Mouse (Mus musculus): ENCODE measurements around the gene Kdm1b. TPM values are rescaled to one million over a fixed set of nuclear protein-coding genes. Genes with fewer than 3 reads are reported as not detected.

The Kdm1b gene
- polyA plus RNA-seq (2011; ENCODE audit: insufficient read length, low read depth, missing spikeins), result 11.3 and 12.1 TPM in 2 replicates

DNA sequence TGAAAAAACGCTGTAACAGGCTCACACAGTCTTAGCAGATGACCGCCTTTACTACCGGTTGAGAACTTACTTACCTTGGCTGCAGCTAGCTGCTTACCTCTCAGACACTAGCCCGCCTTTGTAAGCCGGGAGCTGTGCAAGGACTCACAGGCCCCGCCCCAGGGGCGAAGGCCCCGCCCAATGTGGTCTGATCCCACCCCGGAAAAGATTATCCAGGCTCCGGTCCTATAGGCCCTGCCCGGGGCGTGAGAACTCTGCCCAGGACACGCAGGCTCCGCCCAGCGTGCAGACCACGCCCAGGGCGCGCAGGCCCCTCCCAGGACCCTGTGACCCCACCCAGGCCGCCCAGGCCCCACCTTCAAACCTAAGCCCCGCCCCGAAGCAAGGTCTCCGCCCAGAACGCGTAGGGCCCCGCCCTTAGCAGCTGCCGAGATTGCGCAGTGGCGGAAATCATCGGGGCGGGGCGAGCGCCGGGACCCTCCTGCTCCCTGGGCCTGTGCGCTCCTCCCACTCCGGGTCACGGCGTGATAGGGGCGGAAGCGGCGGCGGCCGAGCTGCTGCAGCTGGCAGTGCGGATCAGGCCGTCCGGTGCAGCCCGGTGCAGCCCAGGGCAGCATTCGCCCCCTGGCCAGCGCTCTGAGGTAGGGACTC, at the start of gene Kdm1b:
Kdm1b (plus strand) TSS at position 470 of the 651 bp plus-strand sequence.
- no peak within 1 kb of the TSS for H3K27ac ChIP-seq (ENCODE audit: insufficient read depth, low read length)
- peak within 1 kb of the TSS; percentile 81 for H3K4me3 ChIP-seq (ENCODE audit: insufficient read depth, low read length)
- TF ChIP-seq POLR2A (IDR thresholded peaks at IDR 0.05; ENCODE audit: low read depth, low read length) (peak; percentile 94), CTCF (IDR thresholded peaks at IDR 0.05; ENCODE audit: borderline replicate concordance, insufficient read depth, low read length) (no peak)
- no peaks in the 10 kb centered on the region for H3K4me1 ChIP-seq (ENCODE audit: control insufficient read depth, insufficient read depth, low read length)

GRCm38 (mm10) chr13:46997355-46997754, 45.9 kb upstream of the Kdm1b start:
- H3K4me1 ChIP-seq (ENCODE audit: control insufficient read depth, insufficient read depth, low read length), result no peaks in the 10 kb centered on the region
- H3K4me3 ChIP-seq (ENCODE audit: insufficient read depth, low read length), result no peak overlapping the region
- TF ChIP-seq POLR2A (IDR thresholded peaks at IDR 0.05; ENCODE audit: low read depth, low read length) (no peak), CTCF (IDR thresholded peaks at IDR 0.05; ENCODE audit: borderline replicate concordance, insufficient read depth, low read length) (no peak)
- H3K27ac ChIP-seq (ENCODE audit: insufficient read depth, low read length), result no peak overlapping the region

DNA sequence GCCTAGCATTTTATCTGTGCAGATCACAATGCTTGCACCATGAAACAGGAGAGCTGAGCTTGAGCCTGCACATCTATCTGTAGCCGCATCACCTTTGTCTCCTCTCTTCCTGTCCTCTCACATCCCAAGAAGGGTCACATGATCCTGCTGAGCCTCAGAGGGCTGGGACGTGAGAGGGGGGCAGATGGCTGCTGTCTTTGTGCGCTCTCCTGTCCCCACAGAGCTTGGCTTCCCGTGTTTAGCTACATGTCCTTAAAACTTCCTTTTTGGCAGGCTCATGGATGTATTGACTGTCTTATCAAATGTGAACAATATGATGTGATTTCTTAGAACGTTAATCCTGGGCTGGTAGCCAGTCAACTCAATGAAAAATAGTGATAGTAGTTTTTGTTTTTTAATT, 43.8 kb upstream of the Kdm1b start:
- TF ChIP-seq POLR2A (IDR thresholded peaks at IDR 0.05; ENCODE audit: low read depth, low read length), result no peak
- TF ChIP-seq CTCF (IDR thresholded peaks at IDR 0.05; ENCODE audit: borderline replicate concordance, insufficient read depth, low read length), result no peak
- H3K4me1 ChIP-seq (ENCODE audit: control insufficient read depth, insufficient read depth, low read length), result no peaks in the 10 kb centered on the region
- no peak overlapping the region for H3K4me3 ChIP-seq (ENCODE audit: insufficient read depth, low read length)
- H3K27ac ChIP-seq (ENCODE audit: insufficient read depth, low read length), result no peak overlapping the region

DNA sequence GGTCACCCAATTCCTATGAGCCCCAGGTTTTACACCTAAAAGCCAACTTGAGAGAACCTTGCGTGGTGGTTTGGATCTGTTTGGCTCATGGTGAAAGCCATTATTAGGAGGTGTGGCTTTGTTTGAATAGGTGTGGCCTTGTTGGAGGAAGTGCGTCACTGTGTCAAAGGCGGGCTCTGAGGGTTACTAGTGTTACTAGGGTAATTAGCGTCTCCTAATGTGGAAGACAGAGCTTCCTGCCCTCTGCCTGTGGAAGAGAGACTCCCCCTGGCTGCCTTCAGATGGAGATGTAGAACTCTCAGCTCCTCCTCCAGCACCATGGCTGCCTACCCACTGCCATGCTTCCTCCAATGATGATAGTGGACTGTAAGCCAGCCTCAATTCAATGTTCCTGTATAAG, 41.7 kb upstream of the Kdm1b start:
- Histone ChIP-seq H3K4me1 (ENCODE audit: control insufficient read depth, insufficient read depth, low read length) (no peaks in the 10 kb centered on the region), H3K4me3 (ENCODE audit: insufficient read depth, low read length) (no peak overlapping the region), H3K27ac (ENCODE audit: insufficient read depth, low read length) (no peak overlapping the region)
- no peak for TF ChIP-seq POLR2A (IDR thresholded peaks at IDR 0.05; ENCODE audit: low read depth, low read length)

GRCm38 (mm10) chr13:47013740-47014139, 29.6 kb upstream of the Kdm1b start:
- no peak for TF ChIP-seq POLR2A (IDR thresholded peaks at IDR 0.05; ENCODE audit: low read depth, low read length)
- TF ChIP-seq CTCF (IDR thresholded peaks at IDR 0.05; ENCODE audit: borderline replicate concordance, insufficient read depth, low read length), result no peak
- Histone ChIP-seq H3K4me3 (ENCODE audit: insufficient read depth, low read length) (no peak overlapping the region), H3K4me1 (ENCODE audit: control insufficient read depth, insufficient read depth, low read length) (no peaks in the 10 kb centered on the region)

GRCm38 (mm10) chr13:47014334-47015194, 28.7 kb upstream of the Kdm1b start, which contains the start of gene Nhlrc1:
Gene Nhlrc1, minus strand, starts transcription at chr13:47014850.
- TF ChIP-seq POLR2A (IDR thresholded peaks at IDR 0.05; ENCODE audit: low read depth, low read length) (peak; percentile 73), CTCF (IDR thresholded peaks at IDR 0.05; ENCODE audit: borderline replicate concordance, insufficient read depth, low read length) (peak; percentile 100)
- Histone ChIP-seq H3K4me1 (ENCODE audit: control insufficient read depth, insufficient read depth, low read length) (no peaks in the 10 kb centered on the region), H3K27ac (ENCODE audit: insufficient read depth, low read length) (no peak within 1 kb of the TSS), H3K4me3 (ENCODE audit: insufficient read depth, low read length) (peak within 1 kb of the TSS; percentile 35)

More at GRCm38 (mm10) chr13:47013740-47014139, 29.6 kb upstream of the Kdm1b start:
- no peak overlapping the region for H3K27ac ChIP-seq (ENCODE audit: insufficient read depth, low read length)

- no peak for TF ChIP-seq POLR2A (IDR thresholded peaks at IDR 0.05; ENCODE audit: low read depth, low read length)
- no peak overlapping the region for H3K27ac ChIP-seq (ENCODE audit: insufficient read depth, low read length)
- no peaks in the 10 kb centered on the region for H3K4me1 ChIP-seq (ENCODE audit: control insufficient read depth, insufficient read depth, low read length)
- H3K4me3 ChIP-seq (ENCODE audit: insufficient read depth, low read length), result no peak overlapping the region; the same call in 1 of the 2 replicates
Measured at GRCm38 (mm10) chr13:47015195-47015501, 28.2 kb upstream of the Kdm1b start.

- no peak for TF ChIP-seq POLR2A (IDR thresholded peaks at IDR 0.05; ENCODE audit: low read depth, low read length)
- peak; percentile 94 for TF ChIP-seq CTCF (IDR thresholded peaks at IDR 0.05; ENCODE audit: borderline replicate concordance, insufficient read depth, low read length)
- Histone ChIP-seq H3K4me1 (ENCODE audit: control insufficient read depth, insufficient read depth, low read length) (no peaks in the 10 kb centered on the region), H3K4me3 (ENCODE audit: insufficient read depth, low read length) (no peak overlapping the region), H3K27ac (ENCODE audit: insufficient read depth, low read length) (no peak overlapping the region)
Measured at GRCm38 (mm10) chr13:47017259-47017658, 26.0 kb upstream of the Kdm1b start.

DNA sequence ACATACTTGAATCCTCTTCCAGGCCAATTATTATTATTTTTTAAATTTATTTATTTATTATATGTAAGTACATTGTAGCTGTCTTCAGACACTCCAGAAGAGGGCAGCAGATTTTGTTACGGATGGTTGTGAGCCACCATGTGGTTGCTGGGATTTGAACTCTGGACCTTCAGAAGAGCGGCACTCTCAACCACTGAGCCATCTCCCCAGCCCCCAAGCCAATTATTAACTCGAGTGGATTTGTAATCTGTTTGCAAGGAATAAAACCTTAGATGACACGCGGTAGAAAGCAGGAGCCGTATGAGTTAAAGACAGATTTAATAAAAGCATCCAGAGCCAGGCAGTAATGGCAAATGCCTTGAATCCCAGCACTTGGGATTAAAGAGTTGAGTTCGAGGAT, 23.5 kb upstream of the Kdm1b start:
- no peaks in the 10 kb centered on the region for H3K4me1 ChIP-seq (ENCODE audit: control insufficient read depth, insufficient read depth, low read length)
- H3K4me3 ChIP-seq (ENCODE audit: insufficient read depth, low read length), result no peak overlapping the region
- no peak overlapping the region for H3K27ac ChIP-seq (ENCODE audit: insufficient read depth, low read length)
- TF ChIP-seq CTCF (IDR thresholded peaks at IDR 0.05; ENCODE audit: borderline replicate concordance, insufficient read depth, low read length) (no peak), POLR2A (IDR thresholded peaks at IDR 0.05; ENCODE audit: low read depth, low read length) (no peak)

DNA sequence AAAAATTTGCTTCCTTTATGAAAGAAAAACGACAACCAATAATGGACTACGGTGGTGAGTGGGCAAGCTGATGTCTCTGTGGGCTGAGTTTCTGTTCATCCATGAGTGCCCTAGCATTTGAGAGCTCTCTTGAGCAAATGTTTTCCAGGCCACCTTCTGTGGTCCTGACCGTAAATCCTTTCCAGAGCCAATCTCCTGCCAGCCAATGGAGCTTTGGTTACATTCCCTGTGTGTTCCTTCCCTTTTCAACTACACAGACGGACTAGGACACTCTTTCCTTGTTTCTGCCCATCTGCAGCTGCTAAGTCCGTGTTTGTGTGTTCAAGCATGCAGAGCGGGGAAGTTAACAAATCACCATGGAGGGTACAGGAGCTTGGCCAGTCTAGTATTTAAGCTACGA, 22.5 kb upstream of the Kdm1b start:
- H3K27ac ChIP-seq (ENCODE audit: insufficient read depth, low read length), result no peak overlapping the region
- no peak for TF ChIP-seq CTCF (IDR thresholded peaks at IDR 0.05; ENCODE audit: borderline replicate concordance, insufficient read depth, low read length)
- TF ChIP-seq POLR2A (IDR thresholded peaks at IDR 0.05; ENCODE audit: low read depth, low read length), result no peak
- no peak overlapping the region for H3K4me3 ChIP-seq (ENCODE audit: insufficient read depth, low read length)
- no peaks in the 10 kb centered on the region for H3K4me1 ChIP-seq (ENCODE audit: control insufficient read depth, insufficient read depth, low read length)
